Mouse (Mus musculus): ENCODE data around the gene Hrct1.

The Hrct1 gene

GRCm38 (mm10) chr4:43726995-43727394, at the start of gene Hrct1:
TSS of gene Hrct1 (plus strand) at chr4:43727188.
- DNase-seq (ENCODE audit: low spot score) = peak; percentile 78

DNA sequence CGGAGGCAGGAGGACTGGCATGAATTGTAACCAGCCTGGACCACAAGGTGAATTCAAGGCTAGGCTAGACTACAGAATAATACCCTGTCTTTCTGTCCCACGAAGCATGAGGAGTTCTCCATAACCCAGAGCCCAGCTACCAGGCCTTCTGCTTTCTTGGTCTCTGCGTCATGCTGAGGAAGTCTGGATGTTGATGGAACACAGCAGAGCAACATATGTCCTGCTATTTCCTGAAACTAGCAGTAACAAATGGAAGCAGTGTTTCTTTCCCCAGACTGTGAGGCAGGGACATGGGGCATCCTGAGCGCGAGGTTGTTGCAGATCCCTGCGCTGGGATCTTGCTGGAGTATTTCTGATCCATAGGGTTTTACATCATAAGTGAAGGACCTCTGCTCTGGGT, 48.4 kb upstream of the Hrct1 start:
- no peak for DNase-seq (ENCODE audit: low spot score)

- no peak for DNase-seq (ENCODE audit: low spot score)
Observed at GRCm38 (mm10) chr4:43679416-43680043, 47.5 kb upstream of the Hrct1 start.

DNA sequence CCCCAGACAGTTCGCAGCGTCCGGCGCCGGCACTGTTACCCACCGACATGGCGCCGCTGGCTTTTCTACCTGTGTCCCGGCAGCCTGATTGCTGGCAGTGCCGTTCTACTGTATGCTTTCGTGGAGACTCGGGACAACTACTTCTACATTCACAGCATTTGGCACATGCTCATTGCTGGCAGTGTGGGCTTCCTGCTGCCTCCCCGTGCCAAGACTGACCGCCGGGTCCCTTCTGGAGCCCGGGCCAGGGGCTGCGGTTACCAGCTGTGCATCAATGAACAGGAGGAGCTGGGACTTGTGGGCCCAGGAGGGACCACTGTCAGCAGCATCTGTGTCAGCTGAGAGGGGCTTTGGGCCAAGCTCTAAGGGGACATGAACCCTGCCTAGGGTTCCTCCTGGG, 37.0 kb upstream of the Hrct1 start:
- no peak for DNase-seq (ENCODE audit: low spot score)

DNA sequence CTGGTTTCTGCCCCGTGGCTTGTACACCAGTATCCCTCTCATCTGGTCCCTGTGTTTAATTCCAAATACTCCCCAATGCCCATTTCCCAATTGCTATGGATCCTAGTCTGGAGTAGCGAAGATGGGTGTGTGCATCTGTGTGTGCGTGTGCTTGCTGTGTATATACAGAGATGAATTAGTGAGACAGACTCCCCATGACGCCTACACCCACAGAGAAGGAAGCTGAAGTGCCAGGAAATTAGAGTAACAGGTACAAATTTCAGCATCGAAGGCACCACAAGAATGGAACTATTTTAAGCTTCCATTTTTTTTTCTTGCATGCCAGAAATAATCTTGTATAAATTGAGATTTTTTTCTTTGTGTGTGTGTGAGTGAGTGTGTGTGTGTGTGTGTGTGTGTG, 36.0 kb upstream of the Hrct1 start:
- DNase-seq (ENCODE audit: low spot score) = no peak

DNA sequence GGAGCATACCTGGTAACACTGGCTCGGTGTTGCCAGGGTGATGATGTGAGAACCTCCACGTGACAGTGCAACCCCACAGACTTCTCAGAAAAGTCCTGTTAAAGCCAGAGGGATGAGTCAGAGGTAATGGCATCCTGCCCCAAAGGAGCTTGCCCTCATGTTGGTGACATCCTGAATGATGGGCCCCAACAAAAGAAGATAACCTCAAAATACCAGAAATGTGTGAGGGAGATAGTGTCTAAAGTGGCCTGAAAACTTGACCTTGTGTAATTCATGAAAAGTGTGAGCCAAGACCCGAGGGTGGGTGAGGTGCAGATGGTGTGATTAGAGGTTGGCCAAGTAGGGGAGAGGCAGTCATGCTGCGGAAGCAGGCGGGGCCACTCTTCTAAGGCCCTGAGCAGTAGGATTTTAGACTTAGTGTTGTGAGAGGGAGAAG, 33.2 kb upstream of the Hrct1 start:
- DNase-seq (ENCODE audit: low spot score) = peak; percentile 46

GRCm38 (mm10) chr4:43694439-43695248, 32.3 kb upstream of the Hrct1 start:
- DNase-seq (ENCODE audit: low spot score) = no peak

- no peak for DNase-seq (ENCODE audit: low spot score)
Observed at GRCm38 (mm10) chr4:43695249-43695671, 31.7 kb upstream of the Hrct1 start.

DNA sequence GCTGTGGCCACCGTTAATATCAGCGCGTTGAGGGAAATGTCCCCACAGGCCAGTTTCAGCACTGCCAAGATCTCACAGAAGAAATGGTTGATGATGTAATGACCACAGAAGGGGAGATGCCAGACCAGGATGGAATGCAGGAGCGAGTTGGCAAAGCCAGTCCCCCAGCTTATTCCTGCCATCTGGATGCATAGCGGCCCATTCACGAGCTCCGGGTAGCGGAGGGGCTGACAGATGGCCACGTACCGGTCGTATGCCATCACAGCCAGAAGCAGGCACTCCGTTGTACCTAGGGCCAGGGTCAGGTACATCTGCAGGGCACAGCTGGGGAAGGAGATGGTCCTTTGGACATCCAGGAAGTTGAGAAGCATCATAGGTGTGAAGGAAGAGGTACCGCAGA, 30.4 kb upstream of the Hrct1 start:
- DNase-seq (ENCODE audit: low spot score) = no peak

DNA sequence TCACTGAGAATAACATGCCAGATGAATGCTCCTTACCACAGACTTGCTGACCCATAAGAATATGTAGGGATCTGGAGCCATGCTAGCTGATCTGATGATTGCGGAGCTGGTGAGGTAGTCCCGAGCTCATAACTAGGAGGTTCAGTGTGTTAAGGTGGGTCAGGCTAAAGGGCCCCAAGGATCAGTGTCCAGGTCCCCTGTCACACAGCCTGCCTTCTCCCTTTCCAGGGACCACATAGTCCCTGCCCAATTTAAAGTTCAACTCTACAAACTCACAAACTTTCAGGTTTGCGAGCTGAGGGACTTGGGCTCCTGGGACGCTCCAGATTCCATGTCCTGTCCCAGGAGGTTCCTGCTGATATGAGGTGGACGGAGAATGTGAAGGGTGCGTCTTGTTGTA, 26.3 kb upstream of the Hrct1 start, which contains the start of gene Olfr70:
Gene Olfr70 (minus strand): TSS at position 101 of the 400 bp plus-strand sequence.
- DNase-seq (ENCODE audit: low spot score) = no peak

- no peak for DNase-seq (ENCODE audit: low spot score)
Observed at GRCm38 (mm10) chr4:43703439-43703838, 23.5 kb upstream of the Hrct1 start.

- no peak for DNase-seq (ENCODE audit: low spot score)
Observed at GRCm38 (mm10) chr4:43703851-43704250, 23.1 kb upstream of the Hrct1 start.

DNA sequence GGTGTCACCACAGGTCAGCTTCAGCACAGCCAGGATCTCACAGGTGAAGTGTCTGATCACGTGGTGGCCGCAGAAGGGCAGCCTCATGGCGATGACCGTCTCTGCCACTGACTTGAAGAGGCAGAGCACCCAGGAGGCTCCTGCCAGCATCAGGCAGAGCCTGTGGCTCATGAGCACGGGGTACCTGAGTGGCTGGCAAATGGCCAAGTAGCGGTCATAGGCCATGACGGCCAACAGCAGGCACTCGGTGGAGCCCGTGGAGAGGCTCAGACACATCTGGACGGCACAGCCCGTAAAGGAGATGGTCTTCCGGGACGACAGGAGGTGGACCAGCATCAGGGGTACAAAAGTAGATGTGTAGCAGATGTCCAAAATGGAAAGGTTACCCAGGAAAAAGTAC, 21.0 kb upstream of the Hrct1 start:
- DNase-seq (ENCODE audit: low spot score) = no peak

GRCm38 (mm10) chr4:43709869-43710268, 17.1 kb upstream of the Hrct1 start, which contains the start of gene Olfr71:
TSS of gene Olfr71 (minus strand) at chr4:43710255.
- DNase-seq (ENCODE audit: low spot score) = no peak

DNA sequence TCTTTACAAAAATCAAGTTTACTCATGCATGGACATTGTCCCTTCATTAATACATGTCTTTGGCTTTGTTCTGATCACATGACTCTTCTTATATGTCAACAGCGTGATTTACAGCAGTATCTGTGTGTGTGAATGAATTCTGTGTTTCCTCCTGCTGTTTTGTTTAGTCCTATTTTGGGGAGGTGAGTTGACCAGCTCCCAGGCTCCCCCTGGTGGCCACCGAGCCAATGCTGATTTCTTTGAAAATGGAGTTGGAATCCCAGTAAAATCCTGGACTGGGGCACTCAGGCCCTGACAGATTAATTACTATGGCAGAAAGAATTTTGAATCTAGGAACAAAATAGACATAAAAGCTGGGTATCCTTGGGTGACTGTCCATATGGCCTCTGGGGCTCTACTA, 15.2 kb upstream of the Hrct1 start:
- no peak for DNase-seq (ENCODE audit: low spot score)

DNA sequence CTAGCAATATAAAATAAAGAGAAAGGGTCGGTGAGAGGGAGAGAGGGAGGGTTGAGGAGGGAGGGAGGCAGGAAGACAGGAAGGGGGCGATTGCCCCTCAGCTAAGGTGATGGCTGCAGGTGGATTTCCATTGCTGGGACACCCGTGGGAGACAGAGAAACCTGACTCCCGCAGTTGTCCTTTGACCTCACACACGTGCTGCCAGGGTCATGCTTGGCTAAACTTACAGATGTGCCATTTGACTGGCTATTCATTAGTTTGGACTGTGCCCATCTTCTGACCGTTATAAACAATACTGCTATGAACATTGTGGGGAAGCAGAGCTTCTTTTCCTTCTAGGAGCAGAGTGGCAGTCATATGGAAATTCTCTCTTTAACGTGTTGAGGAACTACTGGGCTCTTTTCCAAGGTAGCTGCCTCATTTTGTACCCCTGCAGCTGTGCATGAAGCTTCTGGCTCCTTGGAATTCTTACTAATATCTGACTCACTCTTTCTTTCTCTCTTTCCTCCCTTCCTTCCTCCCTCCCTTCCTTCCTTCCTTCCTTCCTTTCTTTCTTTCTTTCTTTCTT, 13.3 kb upstream of the Hrct1 start:
- DNase-seq (ENCODE audit: low spot score) = no peak

GRCm38 (mm10) chr4:43720491-43721228, 6.3 kb upstream of the Hrct1 start:
- DNase-seq (ENCODE audit: low spot score) = no peak

- no peak for DNase-seq (ENCODE audit: low spot score)
Observed at GRCm38 (mm10) chr4:43722191-43722590, 4.8 kb upstream of the Hrct1 start.

- DNase-seq (ENCODE audit: low spot score) = no peak
Observed at GRCm38 (mm10) chr4:43724764-43725163, 2.2 kb upstream of the Hrct1 start.

DNA sequence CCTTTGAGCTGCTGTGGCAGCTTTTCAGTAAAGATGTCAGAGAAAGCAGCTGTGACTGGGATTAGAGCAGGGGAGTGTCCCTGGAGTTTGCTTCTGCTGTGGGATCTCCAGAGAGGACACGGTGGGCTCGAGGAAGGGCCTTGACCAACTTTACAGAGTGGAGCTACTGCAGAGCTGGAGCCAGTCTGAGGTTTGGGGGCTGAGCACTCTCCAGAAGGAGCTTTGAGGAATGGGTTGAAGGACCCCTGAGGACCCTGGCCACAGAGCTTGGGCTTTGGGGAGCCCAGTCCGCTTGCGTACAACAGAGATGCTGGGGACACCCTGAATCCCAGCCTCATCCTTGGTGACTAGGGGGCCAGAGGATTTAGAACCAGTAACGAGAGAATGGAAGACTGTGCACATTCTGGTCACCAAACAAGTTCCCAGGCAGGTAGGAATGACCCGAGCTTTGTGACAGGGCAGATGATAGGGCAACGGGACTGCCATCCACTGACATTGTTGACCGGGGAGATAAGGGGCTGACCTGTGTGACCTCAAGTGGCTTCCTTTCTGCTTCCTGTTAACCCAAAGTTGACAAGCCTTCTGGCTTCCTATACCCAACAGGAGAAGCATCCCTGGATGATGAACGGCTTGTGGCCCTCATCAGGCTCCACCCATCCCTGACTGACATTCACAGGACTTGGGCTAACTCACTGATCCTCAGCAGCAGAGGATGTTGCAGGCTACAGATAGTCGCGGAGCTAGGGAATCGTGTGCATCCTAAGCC, 577 bp upstream of the Hrct1 start:
- DNase-seq (ENCODE audit: low spot score) = no peak

GRCm38 (mm10) chr4:43727718-43728575, 959 bp downstream of the Hrct1 start:
- no peak for DNase-seq (ENCODE audit: low spot score)

All from ovary, adult 18-20 months (tissue).